Mouse (Mus musculus) olfactory bulb, adult 2 months (tissue): ENCODE results near the gene Ikzf1.

Experiments used
- CTCF ChIP-seq: fragments of 200-500 bp; IDR thresholded peaks from 2 replicates; pipeline ENCODE4 v1.5.1; 2012; ENCODE audit warnings: low read depth, mild to moderate bottlenecking, low read length, moderate library complexity; ENCODE audit not compliant: insufficient read depth
- POLR2A ChIP-seq: fragments of 200-500 bp; IDR thresholded peaks from 2 replicates; pipeline ENCODE4 v1.6.1; 2012; ENCODE audit warnings: mild to moderate bottlenecking, low read depth, low read length, moderate library complexity; ENCODE audit not compliant: insufficient read depth

DNA sequence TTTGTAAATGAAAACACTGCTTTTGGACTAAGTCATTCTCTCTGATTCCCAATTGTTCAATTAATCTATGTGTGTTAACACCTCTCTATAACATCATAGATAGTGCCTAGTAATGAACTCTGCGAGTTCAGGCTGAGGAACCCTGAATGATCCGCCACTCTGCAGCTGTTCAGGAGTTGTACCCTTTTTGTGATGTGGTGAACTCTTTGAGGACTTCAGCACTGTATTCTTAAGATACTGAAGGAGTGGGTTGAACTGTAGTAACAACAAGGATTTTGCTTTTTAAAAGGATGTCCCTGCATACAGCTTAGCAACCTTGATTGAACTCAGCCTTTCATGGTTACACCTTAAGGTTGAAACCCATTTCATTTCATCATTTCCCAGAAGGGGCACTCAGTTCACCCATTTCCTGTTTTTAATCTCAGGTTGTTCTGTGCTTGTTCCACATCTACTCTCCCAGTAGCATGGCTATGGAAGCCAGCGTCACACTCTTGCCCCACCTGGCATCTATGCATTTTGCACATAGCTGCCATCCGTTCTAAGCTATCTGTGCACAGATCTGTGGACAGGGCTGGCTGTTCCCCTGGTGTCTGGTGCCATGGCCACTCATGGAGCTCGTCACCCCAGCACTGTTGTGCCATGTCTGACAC is 41.2 kb downstream of the Ikzf1 start:
- TF ChIP-seq CTCF (no peak), POLR2A (no peak)
